Mouse (Mus musculus): ENCODE results near the gene Snupn. TPM values are rescaled to one million over a fixed set of nuclear protein-coding genes. Genes with fewer than 3 reads are reported as not detected.
"Not testable (repeated sequence)": the region's sequence is repeated elsewhere in the genome, so short reads cannot be mapped to it uniquely, and the experiment has no call there.

The Snupn gene
- polyA plus RNA-seq, 1 experiment from 2014 or later, result 25.5 TPM

DNA sequence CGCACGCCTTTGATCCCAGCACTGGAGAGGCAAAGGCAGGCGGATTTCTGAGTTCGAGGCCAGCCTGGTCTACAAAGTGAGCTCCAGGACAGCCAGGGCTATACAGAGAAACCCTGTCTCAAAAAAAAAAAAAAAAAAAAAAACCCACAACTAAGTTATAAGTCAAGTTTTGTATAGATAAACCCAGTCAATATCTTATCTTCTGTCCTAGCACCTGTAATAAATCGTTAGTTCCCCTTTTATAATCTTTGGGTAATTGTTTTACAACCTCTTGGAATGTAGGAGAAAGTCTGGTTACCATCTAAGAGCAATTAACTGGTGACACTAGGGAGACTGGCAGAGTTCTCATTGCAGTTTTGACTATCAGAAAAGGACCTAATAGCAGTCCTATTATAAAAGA lies 2.0 kb upstream of the Snupn start:
- H3K9me3 ChIP-seq (ENCODE audit: control insufficient read depth, low read length); H3K4me3 ChIP-seq (ENCODE audit: low read depth, low read length); H3K27ac ChIP-seq (ENCODE audit: low read depth, low read length); H3K4me2 ChIP-seq (ENCODE audit: low read depth, low read length); H3K4me1 ChIP-seq (ENCODE audit: control insufficient read depth, insufficient read depth, low read length); H3K9ac ChIP-seq (replicated peaks; ENCODE audit: low read depth, low read length); H3K36me3 ChIP-seq (ENCODE audit: control insufficient read depth, insufficient read depth, low read length); ATAC-seq (ENCODE audit: low read depth); H3K27me3 ChIP-seq (ENCODE audit: control insufficient read depth, insufficient read depth, low read length): not testable (repeated sequence)
- 39% methylated on average over 5 of the region's 5 CpGs for WGBS

- WGBS, result 26% methylated on average over 13 of the region's 13 CpGs
- Histone ChIP-seq H3K9ac (replicated peaks; ENCODE audit: low read depth, low read length) (no peak overlapping the region), H3K27ac (ENCODE audit: low read depth, low read length) (no peak overlapping the region), H3K9me3 (ENCODE audit: control insufficient read depth, low read length) (no peaks in the 10 kb centered on the region), H3K36me3 (ENCODE audit: control insufficient read depth, insufficient read depth, low read length) (no peaks in the 10 kb centered on the region), H3K4me3 (ENCODE audit: low read depth, low read length) (peak overlapping the region; percentile 14), H3K4me2 (ENCODE audit: low read depth, low read length) (peak overlapping the region; percentile 33), H3K27me3 (ENCODE audit: control insufficient read depth, insufficient read depth, low read length) (no peaks in the 10 kb centered on the region), H3K4me1 (ENCODE audit: control insufficient read depth, insufficient read depth, low read length) (peaks cover 3% of the 10 kb centered on the region; the same call in 1 of the 2 replicates)
- no peak for ATAC-seq (ENCODE audit: low read depth)
These were observed 911 bp upstream of the Snupn start for GRCm38 (mm10) chr9:56949767-56950166.

- Histone ChIP-seq H3K27ac (ENCODE audit: low read depth, low read length) (no peak overlapping the region), H3K9ac (replicated peaks; ENCODE audit: low read depth, low read length) (no peak overlapping the region), H3K9me3 (ENCODE audit: control insufficient read depth, low read length) (no peaks in the 10 kb centered on the region), H3K36me3 (ENCODE audit: control insufficient read depth, insufficient read depth, low read length) (no peaks in the 10 kb centered on the region), H3K4me3 (ENCODE audit: low read depth, low read length) (no peak overlapping the region), H3K4me2 (ENCODE audit: low read depth, low read length) (no peak overlapping the region), H3K27me3 (ENCODE audit: control insufficient read depth, insufficient read depth, low read length) (no peaks in the 10 kb centered on the region), H3K4me1 (ENCODE audit: control insufficient read depth, insufficient read depth, low read length) (peaks cover 3% of the 10 kb centered on the region; the same call in 1 of the 2 replicates)
- ATAC-seq (ENCODE audit: low read depth), result no peak
- 95% methylated on average over 1 of the region's 1 CpGs for WGBS
These were observed 2.9 kb downstream of the Snupn start for GRCm38 (mm10) chr9:56953562-56953961.

DNA sequence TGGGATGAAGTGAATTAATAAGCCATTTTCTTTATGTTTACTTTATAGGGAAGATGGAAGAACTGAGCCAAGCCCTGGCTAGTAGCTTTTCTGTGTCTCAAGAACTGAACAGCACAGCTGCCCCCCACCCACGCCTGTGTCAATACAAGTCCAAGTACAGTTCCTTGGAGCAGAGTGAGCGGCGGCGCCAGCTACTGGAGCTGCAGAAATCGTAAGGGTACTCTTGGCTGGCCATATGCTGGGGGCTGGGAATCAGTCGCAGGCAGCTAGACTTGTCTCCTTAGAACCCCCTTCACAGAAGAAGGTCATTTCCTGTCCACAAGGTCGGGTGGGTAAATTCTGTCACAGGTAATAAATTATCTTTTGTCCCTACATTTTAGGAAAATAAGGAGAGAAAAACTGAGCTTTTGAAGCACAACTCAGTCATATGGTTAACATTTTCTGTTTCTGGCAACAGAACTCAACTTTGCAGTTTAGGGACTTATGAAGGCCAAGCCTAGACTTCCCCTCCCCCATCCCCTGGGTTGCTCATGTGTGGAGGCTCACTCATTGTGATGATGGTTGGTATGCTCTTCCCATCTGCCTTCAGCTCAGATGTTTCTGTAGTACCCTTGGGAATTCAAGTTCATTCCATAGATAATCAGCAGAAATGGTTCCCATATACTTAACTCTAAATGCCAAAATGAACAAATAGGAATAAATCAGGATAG lies 6.4 kb downstream of the Snupn start:
- Histone ChIP-seq H3K36me3 (ENCODE audit: control insufficient read depth, insufficient read depth, low read length) (peaks cover 3% of the 10 kb centered on the region; the same call in 1 of the 2 replicates), H3K27me3 (ENCODE audit: control insufficient read depth, insufficient read depth, low read length) (no peaks in the 10 kb centered on the region), H3K9me3 (ENCODE audit: control insufficient read depth, low read length) (no peaks in the 10 kb centered on the region), H3K4me1 (ENCODE audit: control insufficient read depth, insufficient read depth, low read length) (no peaks in the 10 kb centered on the region), H3K4me2 (ENCODE audit: low read depth, low read length) (no peak overlapping the region), H3K9ac (replicated peaks; ENCODE audit: low read depth, low read length) (no peak overlapping the region), H3K27ac (ENCODE audit: low read depth, low read length) (no peak overlapping the region), H3K4me3 (ENCODE audit: low read depth, low read length) (no peak overlapping the region)
- no peak for ATAC-seq (ENCODE audit: low read depth)
- 80% methylated on average over 7 of the region's 7 CpGs for WGBS

GRCm38 (mm10) chr9:56958689-56959088 lies 8.0 kb downstream of the Snupn start:
- H3K27ac ChIP-seq (ENCODE audit: low read depth, low read length), result no peak overlapping the region
- no peak overlapping the region for H3K4me2 ChIP-seq (ENCODE audit: low read depth, low read length)
- no peaks in the 10 kb centered on the region for H3K27me3 ChIP-seq (ENCODE audit: control insufficient read depth, insufficient read depth, low read length)
- WGBS, result 98% methylated on average over 2 of the region's 2 CpGs
- ATAC-seq (ENCODE audit: low read depth), result no peak
- H3K9me3 ChIP-seq (ENCODE audit: control insufficient read depth, low read length), result no peaks in the 10 kb centered on the region
- H3K9ac ChIP-seq (replicated peaks; ENCODE audit: low read depth, low read length), result no peak overlapping the region
- peaks cover 7% of the 10 kb centered on the region; the same call in 1 of the 2 replicates for H3K36me3 ChIP-seq (ENCODE audit: control insufficient read depth, insufficient read depth, low read length)
- H3K4me1 ChIP-seq (ENCODE audit: control insufficient read depth, insufficient read depth, low read length), result no peaks in the 10 kb centered on the region
- H3K4me3 ChIP-seq (ENCODE audit: low read depth, low read length), result no peak overlapping the region

GRCm38 (mm10) chr9:56961591-56961990 lies 10.9 kb downstream of the Snupn start:
- H3K36me3 ChIP-seq (ENCODE audit: control insufficient read depth, insufficient read depth, low read length), result peaks cover 13% of the 10 kb centered on the region; the same call in 1 of the 2 replicates

DNA sequence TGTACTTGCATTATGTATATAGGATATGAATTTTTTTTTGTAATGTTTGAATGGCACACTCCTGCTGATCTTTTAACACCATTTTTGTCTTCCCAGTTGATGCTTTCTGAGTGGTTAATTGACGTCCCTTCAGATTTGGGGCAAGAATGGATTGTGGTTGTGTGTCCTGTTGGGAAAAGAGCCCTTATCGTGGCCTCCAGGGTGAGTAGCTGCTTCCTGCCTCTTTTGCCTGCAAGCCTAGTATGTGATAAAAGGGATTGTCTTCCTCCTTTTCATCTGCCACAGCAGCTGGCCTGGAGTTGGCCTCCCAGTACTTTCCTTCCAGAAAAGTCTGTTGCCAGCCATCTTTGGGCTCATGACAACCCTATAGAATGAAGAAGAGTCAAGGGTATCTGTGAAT lies 19.5 kb downstream of the Snupn start:
- Histone ChIP-seq H3K9ac (replicated peaks; ENCODE audit: low read depth, low read length) (no peak overlapping the region), H3K27me3 (ENCODE audit: control insufficient read depth, insufficient read depth, low read length) (no peaks in the 10 kb centered on the region), H3K4me3 (ENCODE audit: low read depth, low read length) (no peak overlapping the region), H3K4me1 (ENCODE audit: control insufficient read depth, insufficient read depth, low read length) (no peaks in the 10 kb centered on the region), H3K9me3 (ENCODE audit: control insufficient read depth, low read length) (no peaks in the 10 kb centered on the region), H3K4me2 (ENCODE audit: low read depth, low read length) (no peak overlapping the region), H3K36me3 (ENCODE audit: control insufficient read depth, insufficient read depth, low read length) (0 out of 2 replicates have a peak, but pooled peaks cover 8% of the 10 kb centered on the region), H3K27ac (ENCODE audit: low read depth, low read length) (no peak overlapping the region)
- 86% methylated on average over 2 of the region's 2 CpGs for WGBS
- no peak for ATAC-seq (ENCODE audit: low read depth)

More at GRCm38 (mm10) chr9:56961591-56961990, 10.9 kb downstream of the Snupn start:
- H3K4me3 ChIP-seq (ENCODE audit: low read depth, low read length), result no peak overlapping the region
- no peaks in the 10 kb centered on the region for H3K27me3 ChIP-seq (ENCODE audit: control insufficient read depth, insufficient read depth, low read length)
- H3K9me3 ChIP-seq (ENCODE audit: control insufficient read depth, low read length), result no peaks in the 10 kb centered on the region
- ATAC-seq (ENCODE audit: low read depth), result no peak
- H3K4me1 ChIP-seq (ENCODE audit: control insufficient read depth, insufficient read depth, low read length), result no peaks in the 10 kb centered on the region
- no peak overlapping the region for H3K27ac ChIP-seq (ENCODE audit: low read depth, low read length)
- H3K9ac ChIP-seq (replicated peaks; ENCODE audit: low read depth, low read length), result no peak overlapping the region
- WGBS, result 96% methylated on average over 3 of the region's 3 CpGs
- H3K4me2 ChIP-seq (ENCODE audit: low read depth, low read length), result no peak overlapping the region

DNA sequence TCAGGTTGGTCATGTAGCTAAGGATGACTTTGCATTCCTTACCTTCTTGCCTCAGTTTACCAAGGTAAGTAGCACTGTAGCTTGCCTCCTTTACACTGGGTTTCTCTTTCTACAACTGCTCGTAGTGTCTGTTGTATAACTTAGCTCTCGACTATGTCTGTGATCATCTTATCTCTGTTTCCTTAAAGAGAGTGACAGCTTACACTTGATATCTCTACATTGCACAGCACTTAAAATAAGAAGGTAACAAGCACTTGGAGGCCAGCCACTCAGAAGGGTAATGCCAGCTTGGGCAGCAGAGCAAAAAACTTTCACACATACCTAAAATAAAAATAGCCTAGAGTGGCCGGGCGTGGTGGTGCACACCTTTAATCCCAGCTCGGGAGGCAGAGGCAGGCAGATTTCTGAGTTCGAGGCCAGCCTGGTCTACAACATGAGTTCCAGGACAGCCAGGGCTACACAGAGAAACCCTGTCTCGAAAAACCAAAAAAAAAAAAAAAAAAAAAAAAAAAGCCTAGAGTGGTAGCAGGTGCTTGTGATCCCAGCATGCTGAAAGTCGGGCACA lies 23.4 kb downstream of the Snupn start:
- Histone ChIP-seq H3K36me3 (ENCODE audit: control insufficient read depth, insufficient read depth, low read length) (0 out of 2 replicates have a peak, but pooled peaks cover 8% of the 10 kb centered on the region), H3K4me2 (ENCODE audit: low read depth, low read length) (no peak overlapping the region), H3K27ac (ENCODE audit: low read depth, low read length) (no peak overlapping the region), H3K4me1 (ENCODE audit: control insufficient read depth, insufficient read depth, low read length) (no peaks in the 10 kb centered on the region), H3K4me3 (ENCODE audit: low read depth, low read length) (no peak overlapping the region), H3K9me3 (ENCODE audit: control insufficient read depth, low read length) (no peaks in the 10 kb centered on the region), H3K27me3 (ENCODE audit: control insufficient read depth, insufficient read depth, low read length) (no peaks in the 10 kb centered on the region), H3K9ac (replicated peaks; ENCODE audit: low read depth, low read length) (no peak overlapping the region)
- ATAC-seq (ENCODE audit: low read depth), result no peak
- 83% methylated on average over 8 of the region's 8 CpGs for WGBS

DNA sequence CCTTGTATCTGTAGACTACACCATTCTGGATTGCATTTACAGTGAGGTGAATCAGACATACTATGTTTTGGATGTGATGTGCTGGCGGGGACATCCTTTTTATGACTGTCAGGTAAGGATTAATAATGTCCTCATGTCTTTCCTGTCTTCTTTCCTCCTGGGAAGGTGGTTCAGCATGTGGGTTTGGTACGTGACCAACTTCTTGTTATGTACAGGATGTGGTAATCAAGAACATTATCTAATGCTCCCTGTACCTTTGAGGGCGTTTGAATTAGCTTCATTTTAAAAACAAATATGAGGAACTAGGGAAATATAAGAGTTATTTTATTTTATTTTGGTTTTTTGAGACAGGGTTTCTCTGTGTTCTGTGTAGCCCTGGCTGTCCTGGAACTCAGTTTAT lies 24.5 kb downstream of the Snupn start:
- no peak for ATAC-seq (ENCODE audit: low read depth)
- no peaks in the 10 kb centered on the region for H3K9me3 ChIP-seq (ENCODE audit: control insufficient read depth, low read length)
- 0 out of 2 replicates have a peak, but pooled peaks cover 8% of the 10 kb centered on the region for H3K36me3 ChIP-seq (ENCODE audit: control insufficient read depth, insufficient read depth, low read length)
- no peak overlapping the region for H3K9ac ChIP-seq (replicated peaks; ENCODE audit: low read depth, low read length)
- no peak overlapping the region for H3K27ac ChIP-seq (ENCODE audit: low read depth, low read length)
- H3K27me3 ChIP-seq (ENCODE audit: control insufficient read depth, insufficient read depth, low read length), result no peaks in the 10 kb centered on the region
- no peaks in the 10 kb centered on the region for H3K4me1 ChIP-seq (ENCODE audit: control insufficient read depth, insufficient read depth, low read length)
- WGBS, result 85% methylated on average over 3 of the region's 3 CpGs
- no peak overlapping the region for H3K4me3 ChIP-seq (ENCODE audit: low read depth, low read length)
- H3K4me2 ChIP-seq (ENCODE audit: low read depth, low read length), result no peak overlapping the region
